Mouse (Mus musculus): ENCODE results near the gene Acmsd.

GRCm38 (mm10) chr1:127750401-127751102, 21.3 kb downstream of the Acmsd start:
- TF ChIP-seq CTCF (IDR thresholded peaks at IDR 0.05; ENCODE audit: insufficient read depth, low read depth, low read length) (no peak), POLR2A (IDR thresholded peaks at IDR 0.05; ENCODE audit: insufficient read depth, low read depth, low read length) (no peak)
